Mouse (Mus musculus) hindbrain, postnatal 0 days (tissue): Measurements from ENCODE around the gene Slc38a6. TPM values are rescaled to one million over a fixed set of nuclear protein-coding genes. Genes with fewer than 3 reads are reported as not detected.

Experiments used
- ATAC-seq: fragments of 200-750 bp; cut with Nextera tagmentation; 2 replicates; pipeline ENCODE4 v1.8.0; 2017; ENCODE audit warnings: mild to moderate bottlenecking, moderate TSS enrichment, moderate library complexity
- DNase-seq: peaks from one replicate; pipeline ENCODE4 v3.0.0-alpha.2; 2015; ENCODE audit warnings: low spot score
- H3K27ac ChIP-seq: fragments of 300-500 bp; sonication (generic); 2 replicates; pipeline ENCODE4 v1.5.1; 2014; ENCODE audit warnings: mild to moderate bottlenecking
- H3K27me3 ChIP-seq: fragments of 300-500 bp; sonication (generic); 2 replicates; pipeline ENCODE4 v1.6.1; 2014; ENCODE audit warnings: low read length, mixed read lengths; ENCODE audit not compliant: insufficient read depth
- H3K36me3 ChIP-seq: fragments of 300-500 bp; sonication (generic); 2 replicates; pipeline ENCODE4 v1.6.1; 2014; ENCODE audit warnings: low read length, mixed read lengths; ENCODE audit not compliant: insufficient read depth
- H3K4me1 ChIP-seq: fragments of 300-500 bp; sonication (generic); 2 replicates; pipeline ENCODE4 v1.6.1; 2014; ENCODE audit warnings: antibody characterized with exemption, low read length, mixed read lengths; ENCODE audit not compliant: insufficient read depth
- H3K4me2 ChIP-seq: fragments of 300-500 bp; sonication (generic); 2 replicates; pipeline ENCODE4 v1.6.1; 2014; ENCODE audit warnings: low read depth, mild to moderate bottlenecking, low read length, moderate library complexity, mixed read lengths
- H3K4me3 ChIP-seq: fragments of 300-500 bp; sonication (generic); 2 replicates; pipeline ENCODE4 v1.5.1; 2014; ENCODE audit warnings: low read length
- H3K9ac ChIP-seq: fragments of 300-500 bp; sonication (generic); replicated peaks from 2 replicates; pipeline ENCODE4 v1.6.1; 2014; ENCODE audit warnings: mild to moderate bottlenecking, low read length, moderate library complexity, mixed read lengths
- H3K9me3 ChIP-seq: fragments of 300-500 bp; sonication (generic); 2 replicates; pipeline ENCODE4 v1.6.1; 2016; ENCODE audit warnings: low read length, mixed read lengths
- CTCF ChIP-seq: IDR thresholded peaks from 2 replicates; pipeline ENCODE4 v1.5.1; 2016; ENCODE audit warnings: antibody characterized with exemption, control low read depth, low read depth
- WGBS: fragments of 180-500 bp; shearing (Covaris S2); extraction: QIAGEN DNeasy Blood & Tissue Kit; methylation state at CpG from one replicate; pipeline ENCODE4 v1.1.7; 2014; 5-methylcytosine and 5-hydroxymethylcytosine counted together
- polyA plus RNA-seq: library from polyadenylated mRNA; unstranded; fragments of >200 nt; fragmentation: Nextera tagmentation; extraction: Ambion mirVana; gene quantifications from 2 replicates; pipeline ENCODE4 v1.2.1, GENCODE M21; 2015
- total RNA-seq: library from RNA; depleted of rRNA; stranded (reverse); fragments of >200 nt; gene quantifications from 2 replicates; pipeline ENCODE4 v1.2.3, GENCODE M21; 2014

Gene Slc38a6
- total and polyA plus RNA-seq, 2 experiments from 2014 or later, result 6.4 to 45.4 TPM

- Histone ChIP-seq H3K9ac (no peak overlapping the region), H3K9me3 (no peaks in the 10 kb centered on the region), H3K4me1 (no peaks in the 10 kb centered on the region), H3K4me3 (no peak overlapping the region), H3K27me3 (no peaks in the 10 kb centered on the region), H3K27ac (no peak overlapping the region), H3K36me3 (no peaks in the 10 kb centered on the region), H3K4me2 (no peak overlapping the region)
- WGBS, result 51% methylated on average over 3 of the region's 3 CpGs
- ATAC-seq (no peak), DNase-seq (no peak)
- TF ChIP-seq CTCF, result no peak
Observed at GRCm38 (mm10) chr12:73265381-73265978, 21.1 kb upstream of the Slc38a6 start.

GRCm38 (mm10) chr12:73266597-73266996 lies 20.0 kb upstream of the Slc38a6 start:
- H3K4me2 ChIP-seq, result no peak overlapping the region
- no peak for TF ChIP-seq CTCF
- ATAC-seq (no peak), DNase-seq (no peak)
- H3K4me3 ChIP-seq, result no peak overlapping the region
- H3K9ac ChIP-seq, result no peak overlapping the region
- WGBS, result 78% methylated on average over 1 of the region's 1 CpGs
- H3K27me3 ChIP-seq, result no peaks in the 10 kb centered on the region
- no peaks in the 10 kb centered on the region for H3K9me3 ChIP-seq
- H3K4me1 ChIP-seq, result no peaks in the 10 kb centered on the region
- H3K27ac ChIP-seq, result no peak overlapping the region
- no peaks in the 10 kb centered on the region for H3K36me3 ChIP-seq

- Histone ChIP-seq H3K4me2 (no peak overlapping the region), H3K36me3 (no peaks in the 10 kb centered on the region), H3K4me3 (no peak overlapping the region), H3K4me1 (no peaks in the 10 kb centered on the region), H3K27me3 (no peaks in the 10 kb centered on the region), H3K9ac (no peak overlapping the region), H3K9me3 (no peaks in the 10 kb centered on the region), H3K27ac (no peak overlapping the region)
- no peak for ATAC-seq
- WGBS, result 48% methylated on average over 1 of the region's 1 CpGs
- TF ChIP-seq CTCF, result no peak
- no peak for DNase-seq
Observed at GRCm38 (mm10) chr12:73268497-73268896, 18.1 kb upstream of the Slc38a6 start.

- Histone ChIP-seq H3K27ac (no peak overlapping the region), H3K4me3 (no peak overlapping the region), H3K4me2 (no peak overlapping the region), H3K9me3 (no peaks in the 10 kb centered on the region), H3K4me1 (no peaks in the 10 kb centered on the region), H3K27me3 (no peaks in the 10 kb centered on the region), H3K9ac (no peak overlapping the region), H3K36me3 (no peaks in the 10 kb centered on the region)
- 85% methylated on average over 3 of the region's 3 CpGs for WGBS
- DNase-seq (no peak), ATAC-seq (no peak)
- no peak for TF ChIP-seq CTCF
Observed at GRCm38 (mm10) chr12:73269531-73269930, 17.0 kb upstream of the Slc38a6 start.

- no peak for DNase-seq
- 92% methylated on average over 4 of the region's 4 CpGs for WGBS
Observed at GRCm38 (mm10) chr12:73269933-73270332, 16.6 kb upstream of the Slc38a6 start.

GRCm38 (mm10) chr12:73274921-73275320 lies 11.7 kb upstream of the Slc38a6 start:
- no peak overlapping the region for H3K9ac ChIP-seq
- H3K9me3 ChIP-seq, result no peaks in the 10 kb centered on the region
- 94% methylated on average over 3 of the region's 3 CpGs for WGBS
- H3K27ac ChIP-seq, result no peak overlapping the region
- no peaks in the 10 kb centered on the region for H3K27me3 ChIP-seq
- ATAC-seq (no peak), DNase-seq (no peak)
- H3K4me1 ChIP-seq, result no peaks in the 10 kb centered on the region
- no peak overlapping the region for H3K4me3 ChIP-seq
- TF ChIP-seq CTCF, result no peak
- peaks cover 8% of the 10 kb centered on the region; the same call in 1 of the 2 replicates for H3K36me3 ChIP-seq
- H3K4me2 ChIP-seq, result no peak overlapping the region

More at GRCm38 (mm10) chr12:73269933-73270332, 16.6 kb upstream of the Slc38a6 start:
- Histone ChIP-seq H3K27ac (no peak overlapping the region), H3K9me3 (no peaks in the 10 kb centered on the region), H3K9ac (no peak overlapping the region), H3K4me1 (no peaks in the 10 kb centered on the region), H3K27me3 (no peaks in the 10 kb centered on the region), H3K36me3 (no peaks in the 10 kb centered on the region), H3K4me2 (no peak overlapping the region), H3K4me3 (no peak overlapping the region)
- TF ChIP-seq CTCF, result no peak
- no peak for ATAC-seq

GRCm38 (mm10) chr12:73287609-73288008 lies 1.0 kb downstream of the Slc38a6 start:
- no peaks in the 10 kb centered on the region for H3K36me3 ChIP-seq
- peaks cover 7% of the 10 kb centered on the region for H3K4me1 ChIP-seq
- no peaks in the 10 kb centered on the region for H3K9me3 ChIP-seq
- H3K4me2 ChIP-seq, result peak overlapping the region; percentile 83
- H3K9ac ChIP-seq, result 0 out of 2 replicates have a peak overlapping the region, but pooled peaks have one; percentile 84
- WGBS, result 75% methylated on average over 8 of the region's 8 CpGs
- no peak for ATAC-seq
- TF ChIP-seq CTCF, result no peak
- H3K4me3 ChIP-seq, result peak overlapping the region; percentile 76
- no peaks in the 10 kb centered on the region for H3K27me3 ChIP-seq
- DNase-seq, result no peak
- peak overlapping the region; percentile 83; the same call in 1 of the 2 replicates for H3K27ac ChIP-seq
